Mouse (Mus musculus): ENCODE data around the gene Sgip1. TPM values are rescaled to one million over a fixed set of nuclear protein-coding genes. Genes with fewer than 3 reads are reported as not detected.

The Sgip1 gene
- 100 to 1,000 TPM; 275 to 316 (median 294) TPM for total RNA-seq (2022)

GRCm38 (mm10) chr4:102741287-102741686 is at the start of gene Sgip1:
Gene Sgip1, plus strand, starts transcription at chr4:102741297.
- DNase-seq (ENCODE audit: low spot score in 2 of 2), result no peak

- no peak for DNase-seq (ENCODE audit: low spot score in 2 of 2)
Observed at GRCm38 (mm10) chr4:102691402-102691801, 49.7 kb upstream of the Sgip1 start.

- DNase-seq (ENCODE audit: low spot score in 2 of 2), result no peak
Observed at GRCm38 (mm10) chr4:102697966-102698365, 43.1 kb upstream of the Sgip1 start.

GRCm38 (mm10) chr4:102711731-102712130 is 29.4 kb upstream of the Sgip1 start:
- DNase-seq (ENCODE audit: low spot score in 2 of 2), result no peak

- DNase-seq (ENCODE audit: low spot score in 2 of 2), result no peak
Observed at GRCm38 (mm10) chr4:102715532-102715931, 25.6 kb upstream of the Sgip1 start.

- no peak for DNase-seq (ENCODE audit: low spot score in 2 of 2)
Observed at GRCm38 (mm10) chr4:102717123-102717828, 23.8 kb upstream of the Sgip1 start.

GRCm38 (mm10) chr4:102719535-102719934 is 21.6 kb upstream of the Sgip1 start:
- DNase-seq (ENCODE audit: low spot score in 2 of 2), result no peak

- DNase-seq (ENCODE audit: low spot score in 2 of 2), result no peak
Observed at GRCm38 (mm10) chr4:102719951-102720350, 21.1 kb upstream of the Sgip1 start.

- DNase-seq (ENCODE audit: low spot score in 2 of 2), result no peak
Observed at GRCm38 (mm10) chr4:102724442-102724841, 16.7 kb upstream of the Sgip1 start.

- DNase-seq (ENCODE audit: low spot score in 2 of 2), result no peak
Observed at GRCm38 (mm10) chr4:102730976-102731375, 10.1 kb upstream of the Sgip1 start.

- DNase-seq (ENCODE audit: low spot score in 2 of 2), result no peak
Observed at GRCm38 (mm10) chr4:102734022-102734657, 7.0 kb upstream of the Sgip1 start.

- no peak for DNase-seq (ENCODE audit: low spot score in 2 of 2)
Observed at GRCm38 (mm10) chr4:102753334-102754090, 12.4 kb downstream of the Sgip1 start.

- peak; percentile 63 to 64 for DNase-seq (ENCODE audit: low spot score in 2 of 2)
Observed at GRCm38 (mm10) chr4:102759095-102759890, 18.2 kb downstream of the Sgip1 start.

GRCm38 (mm10) chr4:102760042-102760821 is 19.1 kb downstream of the Sgip1 start:
- DNase-seq (ENCODE audit: low spot score in 2 of 2), result peak; percentile 82 to 94

- DNase-seq (ENCODE audit: low spot score in 2 of 2), result no peak
Observed at GRCm38 (mm10) chr4:102762075-102762474, 21.0 kb downstream of the Sgip1 start.

GRCm38 (mm10) chr4:102769070-102769469 is 28.0 kb downstream of the Sgip1 start:
- DNase-seq (ENCODE audit: low spot score in 2 of 2), result no peak

GRCm38 (mm10) chr4:102769936-102770335 is 28.8 kb downstream of the Sgip1 start:
- no peak for DNase-seq (ENCODE audit: low spot score in 2 of 2)

- DNase-seq (ENCODE audit: low spot score in 2 of 2), result no peak
Observed at GRCm38 (mm10) chr4:102771598-102772357, 30.7 kb downstream of the Sgip1 start.

GRCm38 (mm10) chr4:102773225-102773624 is 32.1 kb downstream of the Sgip1 start:
- no peak for DNase-seq (ENCODE audit: low spot score in 2 of 2)

- DNase-seq (ENCODE audit: low spot score in 2 of 2), result no peak
Observed at GRCm38 (mm10) chr4:102773841-102774240, 32.7 kb downstream of the Sgip1 start.
